Mouse (Mus musculus) kidney, adult 8-10 months (tissue): ENCODE measurements at regions not wholly inside any gene's neighbourhood (a gene's known extent, or its start where the extent isn't known, plus 50 kb on each side); places are given as distances from the start of the nearest gene placed in this dataset.

Experiments
- DNase-seq, 2 experiments: peaks; one replicate each; pipeline ENCODE4 v3.0.0; 2022

DNA sequence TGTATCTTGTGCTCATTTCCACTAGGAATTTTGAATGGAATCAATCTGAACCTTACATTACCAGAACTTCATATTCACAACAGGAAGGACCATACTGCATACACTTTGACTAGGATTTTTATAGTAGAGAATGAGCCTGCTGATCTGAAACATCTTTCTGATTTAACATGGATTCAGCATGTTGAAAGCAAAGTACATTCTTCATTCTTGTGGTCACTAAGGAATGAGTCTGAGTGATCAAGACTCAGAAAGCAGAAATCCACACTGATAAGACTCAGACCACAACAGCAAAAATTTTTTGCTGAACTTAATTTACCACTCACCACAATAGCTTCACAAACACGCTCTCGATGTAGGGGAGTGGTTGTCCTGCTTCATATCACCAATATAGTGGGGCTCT lies 309.2 kb upstream of the Nectin3 start:
- no peak for DNase-seq

DNA sequence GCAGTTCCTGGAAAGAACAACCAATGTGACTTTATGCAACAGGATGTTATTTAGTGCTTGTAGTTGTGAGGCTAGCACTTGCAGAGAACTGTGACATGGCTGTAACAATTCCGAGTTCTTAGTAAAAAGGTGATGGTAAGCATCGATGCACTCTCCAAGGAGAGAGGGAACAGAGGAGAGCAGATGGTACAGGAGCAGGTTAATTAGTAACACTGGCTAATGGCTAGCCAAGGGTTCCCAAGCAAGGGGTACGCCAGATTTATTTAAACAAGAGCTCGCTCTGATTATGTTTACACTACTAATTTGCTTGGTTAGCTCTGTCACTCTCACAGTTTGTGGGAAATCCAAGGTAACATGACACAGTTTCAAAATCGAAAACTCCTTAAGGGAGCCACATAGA lies 278.0 kb upstream of the Nectin3 start:
- peak; percentile 35 to 41 for DNase-seq

DNA sequence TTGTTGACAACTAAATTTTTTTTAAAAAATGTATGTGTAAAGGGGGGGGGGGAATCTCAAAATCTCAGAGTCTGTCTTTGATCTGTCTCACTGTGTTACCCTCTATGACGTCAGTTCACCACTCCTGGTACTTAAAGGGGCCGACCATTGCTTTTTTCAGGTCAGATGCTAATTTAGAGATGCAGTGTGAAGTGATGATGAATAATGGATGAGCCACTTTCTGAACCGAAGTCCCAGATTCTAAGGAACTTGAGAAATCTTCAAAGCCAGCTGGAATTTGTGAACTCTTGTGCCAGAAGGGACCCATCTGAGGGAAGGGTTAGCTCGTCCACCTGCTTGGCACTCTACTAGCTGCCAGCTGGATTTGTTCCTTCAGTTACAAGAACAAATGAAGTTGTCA lies 271.1 kb upstream of the Nectin3 start:
- DNase-seq: no peak

DNA sequence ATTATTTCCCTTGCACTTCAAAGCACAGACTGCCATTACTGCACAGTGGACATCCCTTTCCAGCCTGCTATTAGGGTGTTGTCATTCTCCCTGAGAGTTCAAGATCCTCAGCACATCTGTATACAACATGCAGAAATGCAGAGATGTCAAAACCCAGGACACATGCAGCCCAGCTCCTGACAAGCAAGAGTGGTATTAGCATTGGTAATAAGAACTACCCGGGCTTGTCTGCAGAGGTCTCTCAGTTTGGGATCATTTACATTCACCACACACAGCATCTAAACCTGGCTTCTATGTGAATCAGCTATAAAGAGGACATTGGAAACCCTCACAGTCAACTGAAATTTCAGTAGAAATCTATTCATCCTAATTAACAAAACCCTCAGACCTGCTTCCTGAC lies 270.1 kb upstream of the Nectin3 start:
- DNase-seq: no peak

DNA sequence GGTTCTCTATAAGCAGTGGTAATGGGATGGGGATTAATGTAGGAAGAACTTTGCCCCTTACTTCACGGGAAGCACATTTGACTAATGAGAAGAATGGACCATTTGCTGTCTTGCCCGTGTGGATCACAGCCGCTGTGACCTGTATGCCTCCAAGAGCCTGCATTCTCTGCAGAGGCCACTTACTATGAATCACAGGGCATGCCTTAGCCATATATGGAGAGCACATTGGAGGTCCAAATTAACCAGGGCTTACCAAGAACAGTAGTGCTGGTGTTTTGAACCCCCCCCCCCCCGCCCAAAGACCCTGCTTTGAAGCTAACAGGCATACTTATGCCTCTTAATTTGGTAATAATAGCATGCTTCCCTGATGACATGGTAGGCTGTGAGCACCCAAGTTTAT lies 236.8 kb upstream of the Nectin3 start:
- no peak for DNase-seq

DNA sequence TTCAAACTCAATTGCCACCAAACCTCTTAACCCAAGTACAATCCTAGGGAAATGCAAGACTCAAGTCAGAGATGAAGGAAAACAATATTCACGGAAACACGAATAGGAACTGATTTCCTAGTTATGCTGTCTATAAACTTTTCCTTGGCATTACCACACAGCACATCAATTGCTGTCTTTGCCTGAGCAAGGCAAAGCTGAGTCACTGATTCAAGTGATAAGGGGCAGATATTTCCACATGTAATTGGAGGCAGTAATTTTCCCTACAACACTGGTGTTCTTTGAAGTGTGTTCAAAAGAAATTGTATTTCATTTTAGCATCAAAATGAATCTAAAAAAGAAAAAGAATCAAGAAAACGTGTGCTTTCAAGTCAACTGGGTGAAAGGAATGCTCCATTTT lies 230.1 kb upstream of the Nectin3 start:
- no peak for DNase-seq

DNA sequence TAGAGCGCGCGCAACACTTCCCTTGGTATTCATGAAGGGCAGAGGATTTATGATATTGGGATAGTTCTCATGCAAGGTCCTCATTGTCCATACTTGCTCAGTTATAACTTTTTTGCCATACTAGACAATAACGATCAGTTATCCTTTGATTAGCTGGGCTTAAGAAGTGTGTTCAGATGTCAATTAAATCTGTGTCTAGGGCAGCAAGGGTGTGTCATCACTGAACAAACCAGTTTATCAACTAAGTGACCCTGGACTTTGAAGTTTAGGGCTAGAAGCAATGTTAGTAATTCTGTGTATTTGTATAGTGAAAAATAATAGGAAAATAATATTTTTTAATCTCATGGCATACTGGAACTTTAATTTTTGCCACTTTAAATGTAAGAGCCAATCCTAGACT lies 225.3 kb upstream of the Nectin3 start:
- DNase-seq: no peak

DNA sequence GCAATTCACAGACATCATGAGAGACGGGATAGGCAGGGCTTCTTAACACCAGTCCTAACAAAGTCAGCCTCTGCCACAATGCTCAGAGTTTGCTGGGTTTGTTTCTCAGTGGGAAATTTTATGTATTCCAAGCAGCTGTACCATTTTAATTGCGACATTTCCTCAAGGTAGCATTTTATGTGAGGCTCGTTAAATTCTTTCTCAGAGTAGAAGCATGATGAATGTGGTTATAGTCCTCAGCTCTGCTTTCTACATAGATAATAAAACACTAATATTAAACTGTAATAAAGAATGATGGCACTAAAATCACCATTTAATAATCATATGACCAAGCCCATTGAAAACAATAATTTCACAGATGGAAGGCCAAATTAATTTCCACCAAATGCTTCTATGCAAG lies 181.5 kb upstream of the Nectin3 start:
- DNase-seq: no peak

DNA sequence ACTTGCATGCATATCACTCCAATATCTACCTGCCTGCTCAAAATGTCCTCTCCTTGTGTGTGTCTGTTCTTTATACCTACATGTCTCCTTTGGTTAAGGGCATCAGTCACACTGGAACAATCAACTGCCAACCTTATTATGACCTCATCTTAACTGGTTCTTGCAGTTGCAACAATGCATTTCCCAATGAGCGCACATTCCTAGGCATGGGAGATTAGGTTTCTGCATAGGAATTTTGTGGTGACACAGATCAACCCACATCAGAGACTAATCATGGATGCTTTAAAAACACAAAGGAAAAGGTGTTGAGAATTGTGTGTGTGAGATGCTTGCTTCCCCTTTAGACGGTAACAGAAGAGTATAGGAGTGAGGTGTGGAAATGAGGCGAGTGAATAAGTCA lies 171.3 kb upstream of the Nectin3 start:
- DNase-seq: no peak

DNA sequence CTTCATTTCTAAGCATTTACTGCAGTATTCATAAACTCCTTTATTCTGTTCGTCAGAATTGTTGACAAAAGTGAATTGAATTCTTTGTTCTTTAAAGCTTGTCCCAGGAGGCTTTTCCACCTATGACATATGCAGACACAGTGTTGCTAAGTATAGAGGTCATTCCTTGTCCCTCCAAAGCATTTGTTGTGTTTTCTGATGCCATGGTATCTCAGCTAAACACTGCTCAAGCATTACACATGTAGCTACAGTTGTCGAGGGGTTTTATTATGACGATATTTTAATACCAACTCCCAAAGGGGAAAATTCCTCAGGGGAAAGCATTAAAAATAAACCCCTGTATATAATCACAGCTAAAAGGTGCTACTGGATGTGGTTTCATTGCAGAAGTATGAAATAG lies 167.2 kb upstream of the Nectin3 start:
- DNase-seq: no peak

DNA sequence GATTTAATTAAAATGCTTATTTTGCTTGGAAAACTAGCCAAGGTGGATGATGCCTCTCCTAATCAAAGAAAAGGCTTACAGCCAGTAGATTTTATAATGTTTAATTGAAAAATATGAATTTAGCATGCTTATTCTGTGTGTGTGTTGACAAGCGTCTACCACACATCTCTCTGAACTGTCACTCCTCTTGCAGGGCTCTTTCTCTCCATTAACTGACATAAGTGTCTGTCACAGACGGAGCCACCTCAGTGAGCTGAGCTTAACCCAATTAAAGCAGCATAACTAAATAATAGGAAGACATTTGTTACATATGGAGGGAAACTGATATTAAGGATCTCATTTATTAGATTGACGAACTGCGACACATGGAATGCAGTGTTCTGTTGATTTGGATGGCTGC lies 164.7 kb upstream of the Nectin3 start:
- no peak for DNase-seq

DNA sequence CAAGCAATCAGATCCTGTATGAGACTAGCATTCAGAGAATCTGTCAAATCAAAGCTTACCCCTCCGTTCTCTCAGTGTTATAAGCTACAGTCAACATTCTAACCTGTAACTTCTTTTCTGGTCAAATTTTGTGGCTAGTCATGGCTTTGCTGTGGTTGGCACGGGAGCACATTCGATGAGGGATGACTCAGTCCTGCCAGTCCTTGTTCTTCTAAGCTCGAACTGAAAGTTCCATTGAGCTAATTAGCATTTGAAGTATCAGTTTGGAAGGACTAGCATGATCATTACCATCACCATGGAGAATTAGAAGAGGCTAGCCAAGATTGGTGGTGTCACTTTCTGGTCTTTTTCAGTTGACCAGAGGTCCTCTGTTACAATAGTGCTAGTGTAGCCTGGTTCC lies 156.7 kb upstream of the Nectin3 start:
- no peak for DNase-seq

DNA sequence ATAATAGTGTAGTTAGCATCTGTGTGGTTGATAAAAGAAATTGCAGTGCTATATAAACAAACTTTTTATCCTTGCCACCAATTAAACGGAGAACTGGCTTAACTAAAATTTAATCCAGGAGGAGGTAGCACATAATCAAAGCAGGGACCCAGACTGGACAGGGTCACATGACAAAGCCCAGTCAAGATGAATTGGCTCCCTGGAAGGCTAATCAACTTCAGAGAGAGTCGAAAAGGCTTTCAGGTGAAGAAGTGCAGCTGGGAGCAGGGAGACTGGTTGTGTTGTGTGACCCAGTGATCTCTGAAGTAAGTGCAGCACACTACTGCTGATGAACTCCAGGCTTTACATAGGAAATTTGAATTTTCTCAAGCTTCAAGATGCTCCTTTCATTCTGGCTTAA lies 127.5 kb upstream of the Nectin3 start:
- DNase-seq: no peak

DNA sequence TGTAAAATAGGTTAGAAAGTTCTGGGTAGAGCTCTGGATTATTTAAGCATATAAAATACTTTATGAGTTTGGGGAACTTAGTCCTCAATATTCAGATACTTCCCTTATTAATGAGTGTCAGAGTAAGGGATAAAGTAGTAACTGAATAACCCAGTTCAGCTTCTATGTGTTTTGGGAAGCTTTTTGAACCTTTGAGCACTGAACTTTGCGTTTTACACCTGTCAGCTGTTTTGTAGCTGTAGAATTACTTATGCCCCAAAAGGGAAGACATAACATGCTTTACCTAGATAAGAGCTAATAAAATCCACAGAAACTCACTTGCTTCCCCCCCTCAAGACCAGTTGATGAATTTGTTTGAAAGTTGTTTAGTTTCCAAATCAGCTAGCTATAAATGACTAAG lies 124.9 kb upstream of the Nectin3 start:
- peak in 1 of 2 experiments; percentile 63 for DNase-seq

DNA sequence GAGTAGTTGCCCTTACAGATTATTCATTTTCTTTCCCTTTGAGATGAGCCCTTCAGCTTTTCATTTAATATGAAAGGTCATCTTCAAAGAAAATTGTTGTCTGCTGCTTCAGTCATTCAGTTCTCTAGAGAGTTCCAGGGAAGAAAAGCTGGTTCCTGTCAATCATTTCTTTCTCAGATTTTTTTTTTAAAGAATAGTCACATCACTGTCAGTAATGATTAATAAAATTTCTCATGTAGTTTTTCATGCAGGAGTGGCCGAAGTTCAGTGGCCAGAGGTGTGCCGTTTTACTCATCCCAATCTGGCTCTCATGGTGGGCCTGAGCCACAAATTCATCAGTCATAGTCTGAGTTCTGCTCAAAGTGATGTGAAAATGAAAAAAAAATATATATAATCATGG lies 121.5 kb upstream of the Nectin3 start:
- peak in 1 of 2 experiments; percentile 31 for DNase-seq

DNA sequence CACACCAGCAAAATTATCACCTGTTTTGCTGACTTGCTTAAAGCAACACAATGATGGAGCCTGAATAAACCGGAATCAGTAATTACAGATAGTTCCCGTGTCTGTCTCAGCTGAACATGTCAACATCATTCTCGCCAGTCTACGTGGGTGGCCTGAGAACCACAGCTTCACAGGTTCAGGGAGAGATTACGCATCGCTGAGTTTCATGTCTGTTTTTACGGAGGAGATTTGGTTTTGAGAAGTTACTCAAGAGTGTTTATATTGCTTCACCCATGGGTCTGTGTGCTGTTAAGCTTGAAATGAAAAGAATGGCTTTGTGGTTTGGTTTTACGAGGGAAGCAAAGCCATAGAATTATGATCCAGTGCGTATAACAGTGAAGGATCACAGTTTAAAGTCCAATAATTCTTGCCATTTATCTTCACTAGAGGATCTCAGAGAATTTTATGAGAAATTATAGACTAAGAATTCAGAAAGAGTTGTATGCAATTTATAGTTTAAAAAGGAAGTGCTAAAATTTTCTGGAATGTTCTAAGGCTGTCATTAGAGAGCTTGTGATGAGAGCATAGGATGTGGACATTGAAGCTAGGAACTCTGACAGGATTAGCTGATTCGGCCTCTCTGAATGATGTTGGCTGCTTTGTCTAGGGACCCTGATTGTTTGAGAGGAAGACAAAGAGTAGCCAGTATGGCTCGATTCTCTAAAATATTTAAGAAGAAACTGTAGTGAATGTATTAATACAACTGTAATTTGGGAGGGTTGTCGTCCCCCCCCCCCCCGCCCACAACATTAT lies 119.4 kb upstream of the Nectin3 start:
- no peak for DNase-seq

DNA sequence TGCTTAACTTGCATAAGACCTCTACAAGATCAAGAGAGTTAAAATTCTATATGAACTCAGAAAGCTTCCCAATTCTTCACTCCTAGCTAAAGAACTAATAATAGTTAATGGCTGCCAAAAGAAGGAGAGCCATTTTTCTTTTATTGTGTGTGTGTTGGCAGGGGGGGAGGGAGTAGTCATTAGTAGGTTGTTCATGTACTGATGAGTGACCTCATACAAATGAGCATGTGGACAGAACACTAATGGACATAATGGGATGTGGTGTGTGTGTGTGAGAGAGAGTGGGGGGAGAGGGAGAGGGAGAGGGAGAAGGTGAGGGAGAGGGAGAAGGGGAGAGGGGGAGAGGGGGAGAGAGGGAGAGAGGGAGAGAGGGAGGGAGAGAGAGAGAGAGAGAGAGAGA lies 118.3 kb upstream of the Nectin3 start:
- DNase-seq: no peak

DNA sequence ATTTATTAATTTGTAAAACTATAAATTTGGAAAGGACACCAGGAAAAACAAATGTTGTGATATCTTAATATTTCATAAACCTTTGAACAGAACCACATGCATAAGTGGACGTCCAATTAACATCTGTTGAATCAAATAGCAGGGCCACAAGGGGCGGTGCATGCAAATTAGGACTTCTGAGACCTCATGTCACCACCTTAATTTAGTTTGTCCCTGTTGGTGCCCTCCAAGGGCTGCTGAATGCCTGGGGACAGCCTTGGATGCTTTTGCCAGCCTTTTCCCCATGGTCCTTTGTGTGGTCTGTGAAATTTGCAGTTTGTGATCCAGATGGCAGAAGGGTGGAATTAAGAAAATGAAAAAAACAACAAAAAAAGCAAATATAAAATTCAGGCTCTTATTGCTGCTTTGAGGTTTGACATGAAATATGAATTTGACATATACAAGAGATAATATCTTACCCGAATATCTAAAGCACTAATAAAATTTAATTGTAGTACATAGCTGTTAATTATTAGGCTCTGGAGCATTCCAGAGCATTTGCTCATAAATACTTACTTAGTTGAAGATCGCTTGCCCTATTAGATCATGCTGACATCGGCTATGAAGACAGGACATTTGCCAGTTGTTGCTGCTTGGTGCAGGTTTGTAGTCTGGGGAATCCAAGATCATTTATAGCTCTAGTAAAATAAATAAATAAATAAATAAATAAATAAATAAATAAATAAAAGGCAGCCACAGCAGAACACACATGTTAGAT lies 114.9 kb upstream of the Nectin3 start:
- no peak for DNase-seq

DNA sequence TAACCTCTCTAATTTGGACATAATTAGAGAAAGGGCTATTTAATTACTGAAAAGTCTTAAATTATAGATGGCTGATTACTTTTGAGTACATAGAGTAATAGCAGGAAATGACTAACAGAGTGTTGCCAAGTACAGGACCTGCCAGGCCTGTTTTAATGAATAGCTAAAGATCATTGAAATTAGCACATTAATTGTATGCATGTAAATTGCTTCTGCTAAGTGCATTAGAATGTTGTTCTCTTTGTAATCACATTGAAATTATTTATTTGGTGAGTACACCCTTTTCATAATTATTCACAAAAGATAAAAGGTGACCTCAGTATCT lies 107.5 kb upstream of the Nectin3 start:
- no peak for DNase-seq

DNA sequence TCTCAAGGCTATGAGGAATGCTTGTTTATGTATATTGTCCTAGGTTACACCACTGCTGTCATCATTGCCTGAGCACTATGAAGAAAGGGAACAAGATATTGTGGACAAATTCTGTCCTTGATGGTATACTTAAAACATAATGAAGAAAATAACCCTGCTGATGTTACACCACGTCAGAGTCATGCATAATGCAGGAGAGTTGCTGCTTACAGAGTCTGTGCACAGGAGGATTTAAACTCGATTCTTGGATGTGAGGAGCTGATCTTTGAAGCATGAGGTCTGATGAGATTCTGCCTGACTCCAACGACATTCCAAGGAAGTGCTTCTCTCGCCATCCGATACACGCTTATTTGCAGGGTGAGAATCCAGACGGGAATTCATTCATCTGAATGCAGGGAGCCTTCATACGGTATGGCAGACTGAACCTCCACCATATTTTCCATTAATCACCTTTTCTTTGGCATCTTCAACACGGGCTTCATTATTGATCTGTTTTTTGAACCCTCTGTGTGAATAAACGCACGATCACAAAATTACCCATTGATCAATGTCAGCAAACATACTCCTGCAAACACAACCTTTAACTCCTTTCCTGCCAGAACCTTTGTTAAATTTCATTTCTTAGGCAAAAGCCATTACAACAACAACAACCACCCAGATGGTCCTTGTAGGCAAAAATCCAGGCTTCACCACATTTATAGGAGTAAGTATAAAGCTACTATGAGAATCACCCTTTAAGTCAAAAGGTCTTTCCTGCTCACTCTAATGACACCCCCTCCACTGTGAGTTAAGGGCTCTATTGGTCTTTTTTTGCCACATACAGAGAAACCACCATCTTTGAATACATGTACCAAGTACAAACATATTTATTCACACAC lies 106.9 kb upstream of the Nectin3 start:
- no peak for DNase-seq

DNA sequence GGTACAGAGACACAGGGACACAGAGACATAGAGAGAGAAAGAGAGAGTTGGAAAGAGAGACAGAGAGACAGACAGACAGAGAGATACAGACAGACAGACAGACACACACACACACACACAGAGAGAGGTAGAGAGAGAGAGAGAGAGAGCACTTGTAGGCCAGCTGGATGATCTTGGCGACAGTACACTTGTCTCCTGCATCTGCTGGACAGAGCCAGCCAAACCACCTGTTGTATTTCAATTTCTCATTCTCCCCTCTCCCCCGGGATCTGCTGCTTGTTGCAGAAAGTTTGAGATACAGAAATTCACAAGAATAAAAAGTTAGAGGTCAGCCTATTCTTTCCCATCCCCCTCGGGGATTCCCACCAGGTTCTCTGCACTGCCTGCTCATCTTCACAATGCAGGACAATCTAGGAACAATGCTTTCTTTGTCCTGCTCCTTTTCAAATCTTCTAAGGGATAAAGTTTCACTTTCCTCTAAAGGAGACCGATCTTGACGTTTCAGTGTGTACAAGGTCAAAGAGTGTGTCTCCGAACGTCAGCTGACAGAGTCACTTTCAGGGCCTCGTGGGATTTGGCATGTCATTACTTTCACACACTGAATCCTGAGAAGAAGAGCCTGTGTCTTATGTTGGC lies 94.4 kb upstream of the Nectin3 start:
- DNase-seq: no peak

DNA sequence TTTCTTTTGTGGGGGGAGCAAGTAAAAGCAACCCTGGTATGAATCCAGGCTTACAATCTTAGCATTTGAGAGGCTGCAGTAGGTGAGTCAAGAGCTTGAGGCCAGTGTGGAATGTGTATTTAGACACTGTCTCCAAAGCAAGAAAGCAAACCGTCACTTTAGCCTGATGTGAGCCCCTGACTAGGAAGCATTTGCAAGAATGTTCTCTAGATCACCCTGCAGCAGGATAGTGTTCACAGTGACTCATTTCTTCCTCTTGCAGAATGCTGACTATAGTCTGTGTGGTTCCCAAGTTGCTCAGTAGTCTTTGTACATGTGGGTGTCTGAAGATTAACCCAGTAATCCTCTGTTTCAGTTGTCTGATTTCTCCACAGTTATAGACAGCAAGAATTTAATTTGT lies 88.7 kb upstream of the Nectin3 start:
- DNase-seq: no peak

DNA sequence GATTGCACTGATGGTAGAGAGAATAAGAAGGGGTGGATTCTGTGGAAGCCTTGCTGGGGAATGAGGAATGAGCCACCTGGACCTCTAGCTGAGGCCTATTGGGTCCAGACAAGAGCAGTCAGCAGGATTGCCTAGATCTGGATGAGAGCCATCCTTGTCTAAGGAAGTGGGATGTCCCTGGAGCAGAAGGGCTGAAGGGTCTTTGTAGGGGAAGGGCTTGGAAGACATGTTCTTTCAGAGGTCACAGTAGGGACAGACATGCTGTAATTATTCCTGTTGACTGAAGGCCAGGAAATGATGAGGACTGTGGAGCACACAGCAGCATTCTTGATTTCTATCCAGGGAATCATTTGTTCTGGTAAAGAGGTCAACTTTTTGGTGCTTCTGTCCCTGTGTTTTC lies 86.2 kb upstream of the Nectin3 start:
- peak in 1 of 2 experiments; percentile 16 for DNase-seq
